Mouse (Mus musculus): Measurements from ENCODE around the gene Nans. TPM values are rescaled to one million over a fixed set of nuclear protein-coding genes. Genes with fewer than 3 reads are reported as not detected.

Gene Nans
- polyA plus RNA-seq, 1 experiment from 2014 or later: 105 TPM

GRCm38 (mm10) chr4:46493071-46493470 is 4.0 kb downstream of the Nans start:
- Histone ChIP-seq H3K36me3 (peaks cover 55% of the 10 kb centered on the region), H3K9me3 (no peaks in the 10 kb centered on the region), H3K4me2 (replicated peaks) (no peak overlapping the region), H3K27ac (no peak overlapping the region), H3K4me3 (no peak overlapping the region), H3K27me3 (no peaks in the 10 kb centered on the region), H3K4me1 (peaks cover 12% of the 10 kb centered on the region; the same call in 1 of the 2 replicates), H3K9ac (no peak overlapping the region)
- no peak for ATAC-seq (ENCODE audit: low FRiP score, low read depth)
- 90% methylated on average over 6 of the region's 6 CpGs for WGBS

- Histone ChIP-seq H3K27ac (no peak overlapping the region), H3K4me2 (replicated peaks) (no peak overlapping the region), H3K27me3 (no peaks in the 10 kb centered on the region), H3K9me3 (no peaks in the 10 kb centered on the region), H3K4me3 (no peak overlapping the region), H3K4me1 (peaks cover 4% of the 10 kb centered on the region; the same call in 1 of the 2 replicates), H3K36me3 (peaks cover 75% of the 10 kb centered on the region), H3K9ac (no peak overlapping the region)
- 82% methylated on average over 12 of the region's 12 CpGs for WGBS
- ATAC-seq (ENCODE audit: low FRiP score, low read depth): no peak
Observed at GRCm38 (mm10) chr4:46495543-46495942, 6.5 kb downstream of the Nans start.

- no peaks in the 10 kb centered on the region for H3K9me3 ChIP-seq
- no peaks in the 10 kb centered on the region for H3K4me1 ChIP-seq
- no peaks in the 10 kb centered on the region for H3K27me3 ChIP-seq
- 44% methylated on average over 4 of the region's 4 CpGs for WGBS
- H3K9ac ChIP-seq: no peak overlapping the region
- H3K27ac ChIP-seq: no peak overlapping the region
- H3K36me3 ChIP-seq: peaks cover 86% of the 10 kb centered on the region
- H3K4me2 ChIP-seq (replicated peaks): no peak overlapping the region
- no peak overlapping the region for H3K4me3 ChIP-seq
- no peak for ATAC-seq (ENCODE audit: low FRiP score, low read depth)
Observed at GRCm38 (mm10) chr4:46497286-46497892, 8.3 kb downstream of the Nans start.

GRCm38 (mm10) chr4:46498511-46498910 is 9.5 kb downstream of the Nans start:
- Histone ChIP-seq H3K4me1 (no peaks in the 10 kb centered on the region), H3K27ac (no peak overlapping the region), H3K9ac (no peak overlapping the region), H3K9me3 (no peaks in the 10 kb centered on the region), H3K4me3 (no peak overlapping the region), H3K36me3 (peaks cover 84% of the 10 kb centered on the region), H3K27me3 (no peaks in the 10 kb centered on the region), H3K4me2 (replicated peaks) (no peak overlapping the region)
- 81% methylated on average over 3 of the region's 3 CpGs for WGBS
- ATAC-seq (ENCODE audit: low FRiP score, low read depth): no peak

GRCm38 (mm10) chr4:46498976-46499375 is 9.9 kb downstream of the Nans start:
- Histone ChIP-seq H3K27ac (no peak overlapping the region), H3K27me3 (no peaks in the 10 kb centered on the region), H3K9ac (no peak overlapping the region), H3K9me3 (no peaks in the 10 kb centered on the region), H3K36me3 (peaks cover 84% of the 10 kb centered on the region), H3K4me3 (no peak overlapping the region), H3K4me1 (no peaks in the 10 kb centered on the region), H3K4me2 (replicated peaks) (no peak overlapping the region)
- ATAC-seq (ENCODE audit: low FRiP score, low read depth): no peak
- 14% methylated on average over 4 of the region's 4 CpGs for WGBS

GRCm38 (mm10) chr4:46502606-46503502 is 13.8 kb downstream of the Nans start:
- Histone ChIP-seq H3K27me3 (peaks cover 28% of the 10 kb centered on the region), H3K36me3 (peaks cover 62% of the 10 kb centered on the region), H3K9ac (no peak overlapping the region), H3K4me2 (replicated peaks) (no peak overlapping the region), H3K9me3 (no peaks in the 10 kb centered on the region), H3K27ac (no peak overlapping the region), H3K4me1 (peaks cover 8% of the 10 kb centered on the region; the same call in 1 of the 2 replicates), H3K4me3 (no peak overlapping the region)
- ATAC-seq (ENCODE audit: low FRiP score, low read depth): no peak
- WGBS: 80% methylated on average over 16 of the region's 16 CpGs

GRCm38 (mm10) chr4:46503881-46504280 is 14.8 kb downstream of the Nans start:
- H3K36me3 ChIP-seq: peaks cover 58% of the 10 kb centered on the region
- H3K4me2 ChIP-seq (replicated peaks): no peak overlapping the region
- H3K4me1 ChIP-seq: peaks cover 8% of the 10 kb centered on the region; the same call in 1 of the 2 replicates
- H3K4me3 ChIP-seq: no peak overlapping the region
- H3K9me3 ChIP-seq: no peaks in the 10 kb centered on the region
- WGBS: 86% methylated on average over 3 of the region's 3 CpGs
- peaks cover 28% of the 10 kb centered on the region for H3K27me3 ChIP-seq
- H3K27ac ChIP-seq: no peak overlapping the region
- ATAC-seq (ENCODE audit: low FRiP score, low read depth): no peak
- H3K9ac ChIP-seq: no peak overlapping the region

- Histone ChIP-seq H3K4me3 (no peak overlapping the region), H3K4me2 (replicated peaks) (no peak overlapping the region), H3K4me1 (peaks cover 8% of the 10 kb centered on the region; the same call in 1 of the 2 replicates), H3K36me3 (peaks cover 42% of the 10 kb centered on the region), H3K27me3 (peaks cover 28% of the 10 kb centered on the region), H3K9me3 (no peaks in the 10 kb centered on the region), H3K27ac (no peak overlapping the region), H3K9ac (no peak overlapping the region)
- ATAC-seq (ENCODE audit: low FRiP score, low read depth): no peak
- WGBS: 60% methylated on average over 8 of the region's 8 CpGs
Observed at GRCm38 (mm10) chr4:46505361-46506057, 16.5 kb downstream of the Nans start.

- H3K36me3 ChIP-seq: peaks cover 27% of the 10 kb centered on the region
- H3K27me3 ChIP-seq: peaks cover 28% of the 10 kb centered on the region
- peak overlapping the region; percentile 91 for H3K4me2 ChIP-seq (replicated peaks)
- peak overlapping the region; percentile 69 for H3K4me3 ChIP-seq
- H3K9me3 ChIP-seq: no peaks in the 10 kb centered on the region
- H3K9ac ChIP-seq: peak overlapping the region; percentile 66
- peak; percentile 95 for ATAC-seq (ENCODE audit: low FRiP score, low read depth)
- no peak overlapping the region for H3K27ac ChIP-seq
- WGBS: under 1% methylated on average over 90 of the region's 94 CpGs
- peaks cover 8% of the 10 kb centered on the region; the same call in 1 of the 2 replicates for H3K4me1 ChIP-seq
Observed at GRCm38 (mm10) chr4:46506801-46507610, 18.0 kb downstream of the Nans start.

GRCm38 (mm10) chr4:46507736-46508460 is 18.9 kb downstream of the Nans start:
- Histone ChIP-seq H3K9me3 (no peaks in the 10 kb centered on the region), H3K4me2 (replicated peaks) (peak overlapping the region; percentile 91), H3K9ac (no peak overlapping the region), H3K4me1 (peaks cover 8% of the 10 kb centered on the region; the same call in 1 of the 2 replicates), H3K4me3 (peak overlapping the region; percentile 69), H3K36me3 (peaks cover 18% of the 10 kb centered on the region), H3K27me3 (peaks cover 28% of the 10 kb centered on the region), H3K27ac (no peak overlapping the region)
- ATAC-seq (ENCODE audit: low FRiP score, low read depth): no peak
- 11% methylated on average over 16 of the region's 16 CpGs for WGBS

- Histone ChIP-seq H3K9ac (no peak overlapping the region), H3K9me3 (no peaks in the 10 kb centered on the region), H3K36me3 (no peaks in the 10 kb centered on the region), H3K4me2 (replicated peaks) (no peak overlapping the region), H3K27me3 (no peaks in the 10 kb centered on the region), H3K27ac (no peak overlapping the region), H3K4me1 (peaks cover 4% of the 10 kb centered on the region), H3K4me3 (no peak overlapping the region)
- WGBS: 72% methylated on average over 2 of the region's 2 CpGs
- no peak for ATAC-seq (ENCODE audit: low FRiP score, low read depth)
Observed at GRCm38 (mm10) chr4:46520491-46520890, 31.4 kb downstream of the Nans start.

Measured in limb, embryonic 13.5 days (tissue).